Mouse (Mus musculus): ENCODE data around the gene Pip5k1b. TPM values are rescaled to one million over a fixed set of nuclear protein-coding genes. Genes with fewer than 3 reads are reported as not detected.

The Pip5k1b gene
- polyA plus RNA-seq, 1 experiment from 2014 or later, result 0.34 TPM

DNA sequence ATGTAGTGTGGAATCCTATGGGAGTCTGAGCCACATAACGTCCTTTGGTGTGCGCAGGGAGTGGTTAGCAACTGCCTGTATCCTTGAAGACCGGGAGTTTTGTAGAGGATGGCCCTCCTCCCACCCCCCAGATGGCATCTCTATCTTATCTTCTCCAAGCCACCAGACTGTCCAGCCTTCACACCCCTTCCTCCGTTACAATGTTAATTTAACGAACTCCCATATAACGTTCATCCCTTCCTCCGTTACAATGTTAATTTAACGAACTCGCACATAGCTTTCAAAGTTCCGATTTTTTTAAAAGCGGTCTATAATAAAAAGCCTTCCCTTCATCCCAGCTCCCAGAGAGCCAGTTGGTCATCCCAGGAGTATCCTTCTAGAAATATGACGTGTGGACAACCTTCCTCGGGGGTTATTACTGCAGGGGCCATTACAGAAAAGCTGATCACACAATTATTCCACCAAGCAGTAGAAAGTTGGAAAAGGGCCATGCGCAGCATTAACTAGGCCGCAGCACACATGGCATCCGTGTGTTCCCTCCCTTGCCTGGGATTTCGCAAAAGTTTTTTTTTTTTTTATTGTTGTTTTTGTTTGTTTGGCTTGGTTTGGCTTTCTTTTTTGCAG lies 13.9 kb downstream of the Pip5k1b start:
- H3K4me1 ChIP-seq, result peaks cover 7% of the 10 kb centered on the region; the same call in 1 of the 2 replicates
- 88% methylated on average over 17 of the region's 17 CpGs for WGBS
- no peak for ATAC-seq (ENCODE audit: insufficient number of reproducible peaks, insufficient read depth, low FRiP score, low TSS enrichment, low read depth)
- no peak overlapping the region for H3K4me2 ChIP-seq
- no peak overlapping the region for H3K9ac ChIP-seq
- H3K27me3 ChIP-seq, result no peaks in the 10 kb centered on the region
- no peak overlapping the region for H3K27ac ChIP-seq
- H3K36me3 ChIP-seq, result no peaks in the 10 kb centered on the region
- H3K4me3 ChIP-seq, result no peak overlapping the region
- H3K9me3 ChIP-seq, result no peaks in the 10 kb centered on the region

DNA sequence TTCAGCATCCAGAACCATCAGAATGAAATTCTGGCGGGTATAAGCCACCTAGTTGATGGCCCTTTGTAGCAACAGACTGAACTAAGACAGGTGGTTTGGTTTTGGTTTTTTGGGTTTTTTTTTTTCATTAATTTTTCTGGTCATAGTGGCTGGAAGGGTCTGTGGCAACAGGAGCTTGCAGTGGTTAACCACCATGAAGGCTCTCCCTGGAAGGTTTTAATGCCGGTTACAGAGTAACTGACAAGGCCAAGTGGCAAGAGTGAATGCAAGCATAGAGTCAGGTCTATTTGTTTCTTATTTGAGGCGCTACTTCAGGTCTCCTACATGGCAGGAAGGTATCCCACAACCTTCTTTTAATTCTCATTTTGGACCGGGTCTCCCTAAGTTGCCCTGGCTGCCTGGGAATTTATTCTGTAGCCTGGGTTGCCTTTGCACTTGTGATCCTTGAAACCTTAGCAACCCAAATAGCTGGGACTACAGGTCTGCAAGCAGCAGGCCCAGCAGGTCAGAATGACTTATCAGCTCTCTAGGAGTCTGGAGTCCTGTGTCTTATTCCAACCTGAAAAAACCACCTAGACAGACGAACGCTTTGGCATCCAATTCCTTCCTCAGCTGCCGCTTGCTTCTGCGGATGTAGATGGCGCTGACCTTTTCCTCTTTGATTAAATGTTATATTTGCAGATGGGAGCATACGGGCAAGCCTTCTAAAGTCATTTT lies 14.6 kb downstream of the Pip5k1b start:
- H3K36me3 ChIP-seq, result no peaks in the 10 kb centered on the region
- no peak overlapping the region for H3K9ac ChIP-seq
- no peak overlapping the region for H3K4me2 ChIP-seq
- H3K27ac ChIP-seq, result no peak overlapping the region
- peaks cover 12% of the 10 kb centered on the region for H3K4me1 ChIP-seq
- no peak for ATAC-seq (ENCODE audit: insufficient number of reproducible peaks, insufficient read depth, low FRiP score, low TSS enrichment, low read depth)
- no peaks in the 10 kb centered on the region for H3K9me3 ChIP-seq
- no peak overlapping the region for H3K4me3 ChIP-seq
- no peaks in the 10 kb centered on the region for H3K27me3 ChIP-seq
- WGBS, result 91% methylated on average over 10 of the region's 10 CpGs

DNA sequence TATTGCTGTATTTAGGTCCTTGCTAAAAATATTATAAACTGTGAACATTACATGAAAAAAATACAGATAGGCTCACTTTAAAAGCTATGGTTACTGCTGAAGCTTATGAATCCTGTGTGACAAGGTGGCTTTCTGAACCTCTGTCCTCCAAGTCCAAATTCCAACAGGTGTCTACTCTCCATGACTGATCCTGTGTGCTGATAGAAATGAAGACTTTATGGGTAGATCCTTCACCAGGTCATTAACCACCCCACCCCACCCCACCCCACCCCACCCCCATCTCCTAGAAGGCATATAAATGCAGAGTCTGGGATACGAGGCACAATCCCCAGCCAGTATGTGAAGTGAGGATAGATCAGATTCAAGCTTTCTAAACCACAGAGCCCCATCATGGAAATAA lies 16.6 kb downstream of the Pip5k1b start:
- no peaks in the 10 kb centered on the region for H3K9me3 ChIP-seq
- H3K9ac ChIP-seq, result no peak overlapping the region
- H3K4me3 ChIP-seq, result no peak overlapping the region
- no peak overlapping the region for H3K4me2 ChIP-seq
- H3K36me3 ChIP-seq, result no peaks in the 10 kb centered on the region
- WGBS, result 78% methylated on average over 1 of the region's 1 CpGs
- no peak for ATAC-seq (ENCODE audit: insufficient number of reproducible peaks, insufficient read depth, low FRiP score, low TSS enrichment, low read depth)
- no peaks in the 10 kb centered on the region for H3K27me3 ChIP-seq
- H3K4me1 ChIP-seq, result peaks cover 12% of the 10 kb centered on the region
- H3K27ac ChIP-seq, result no peak overlapping the region

DNA sequence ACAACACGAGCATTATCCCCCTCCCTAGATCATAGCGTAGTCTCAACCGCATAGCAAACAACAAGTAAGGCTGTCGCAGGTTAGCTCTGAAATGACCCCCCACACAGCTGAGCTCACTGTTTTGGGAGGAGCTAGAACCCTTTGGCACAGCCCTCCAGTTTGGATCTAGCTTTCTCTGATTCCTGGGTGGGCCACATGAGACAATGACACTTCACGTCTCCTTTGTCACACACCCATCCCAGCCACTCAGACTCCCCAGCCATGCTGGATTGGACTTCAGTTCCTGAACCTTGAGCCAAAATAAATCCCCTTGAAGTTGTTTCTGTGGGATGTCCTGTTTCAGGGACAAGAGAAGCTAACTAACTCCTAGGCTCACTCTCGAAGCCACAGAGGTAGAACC lies 17.5 kb downstream of the Pip5k1b start:
- ATAC-seq (ENCODE audit: insufficient number of reproducible peaks, insufficient read depth, low FRiP score, low TSS enrichment, low read depth), result no peak
- no peak overlapping the region for H3K27ac ChIP-seq
- no peak overlapping the region for H3K4me2 ChIP-seq
- 84% methylated on average over 6 of the region's 6 CpGs for WGBS
- no peak overlapping the region for H3K9ac ChIP-seq
- H3K4me1 ChIP-seq, result peaks cover 12% of the 10 kb centered on the region
- H3K9me3 ChIP-seq, result no peaks in the 10 kb centered on the region
- H3K36me3 ChIP-seq, result no peaks in the 10 kb centered on the region
- H3K27me3 ChIP-seq, result no peaks in the 10 kb centered on the region
- H3K4me3 ChIP-seq, result no peak overlapping the region

DNA sequence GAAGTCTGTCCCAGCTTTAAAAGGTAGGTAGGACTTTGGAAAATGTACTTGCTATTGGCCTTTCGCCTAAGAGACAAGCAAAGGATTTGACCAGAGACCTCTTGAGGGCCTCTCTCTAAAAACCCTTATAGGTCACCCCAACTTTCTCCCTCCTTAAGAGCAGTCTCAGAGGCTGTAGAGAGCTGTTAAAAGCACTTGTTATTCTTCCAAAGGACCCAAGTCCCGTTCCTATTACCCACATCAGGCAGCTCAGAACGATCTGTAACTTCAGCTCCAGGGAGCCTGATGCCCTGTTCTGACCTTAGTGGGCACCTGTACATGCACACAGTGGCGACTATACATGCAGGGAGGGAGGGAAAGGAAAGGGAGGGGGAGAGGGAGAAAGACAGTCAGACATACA lies 18.0 kb downstream of the Pip5k1b start:
- Histone ChIP-seq H3K4me3 (no peak overlapping the region), H3K27me3 (no peaks in the 10 kb centered on the region), H3K4me2 (no peak overlapping the region), H3K27ac (no peak overlapping the region), H3K36me3 (no peaks in the 10 kb centered on the region), H3K4me1 (peaks cover 12% of the 10 kb centered on the region), H3K9ac (no peak overlapping the region), H3K9me3 (no peaks in the 10 kb centered on the region)
- WGBS, result 77% methylated on average over 4 of the region's 4 CpGs
- no peak for ATAC-seq (ENCODE audit: insufficient number of reproducible peaks, insufficient read depth, low FRiP score, low TSS enrichment, low read depth)

DNA sequence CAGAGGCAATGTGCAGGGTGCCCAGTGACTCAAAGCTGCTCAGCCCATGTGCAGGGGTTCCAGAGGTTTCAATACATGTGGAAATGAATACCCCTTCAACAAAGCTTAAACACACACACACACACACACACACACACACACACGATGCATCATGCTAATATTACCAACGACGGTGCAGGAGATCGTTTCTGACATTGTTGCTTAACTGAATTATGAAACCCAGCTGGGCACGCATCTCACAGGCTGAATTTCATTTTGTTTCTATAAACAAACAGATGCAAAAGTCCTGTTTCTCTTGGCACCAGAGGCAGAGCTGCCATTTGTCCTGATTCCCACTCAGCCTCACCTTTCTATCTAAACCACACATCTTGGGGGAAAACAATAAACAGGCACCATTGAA lies 18.8 kb downstream of the Pip5k1b start:
- no peak for ATAC-seq (ENCODE audit: insufficient number of reproducible peaks, insufficient read depth, low FRiP score, low TSS enrichment, low read depth)
- 37% methylated on average over 5 of the region's 5 CpGs for WGBS
- Histone ChIP-seq H3K4me3 (no peak overlapping the region), H3K36me3 (no peaks in the 10 kb centered on the region), H3K27ac (no peak overlapping the region), H3K4me2 (no peak overlapping the region), H3K9ac (no peak overlapping the region), H3K4me1 (peaks cover 12% of the 10 kb centered on the region), H3K9me3 (no peaks in the 10 kb centered on the region), H3K27me3 (no peaks in the 10 kb centered on the region)

DNA sequence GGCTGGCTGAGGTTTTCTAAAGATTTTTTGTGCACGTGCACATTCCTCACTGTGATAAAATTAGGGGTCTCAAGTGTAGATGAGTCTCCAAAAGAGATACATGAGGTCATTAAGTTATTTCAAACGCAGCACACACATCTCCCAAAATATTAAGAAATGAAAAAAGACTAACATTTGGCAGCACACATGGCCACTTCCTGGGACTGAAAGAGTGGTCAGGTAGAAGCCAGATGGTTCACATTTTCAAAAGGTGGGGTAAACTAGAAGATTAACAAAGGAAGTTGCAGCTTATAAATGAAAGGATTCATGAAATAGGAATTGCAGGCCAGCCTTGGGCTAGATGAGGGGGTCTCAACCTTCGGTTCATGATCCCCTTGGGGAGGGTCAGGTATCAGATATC lies 19.4 kb downstream of the Pip5k1b start:
- no peak overlapping the region for H3K4me3 ChIP-seq
- no peaks in the 10 kb centered on the region for H3K36me3 ChIP-seq
- H3K27me3 ChIP-seq, result no peaks in the 10 kb centered on the region
- 59% methylated on average over 3 of the region's 3 CpGs for WGBS
- H3K4me2 ChIP-seq, result no peak overlapping the region
- no peak overlapping the region for H3K27ac ChIP-seq
- peaks cover 12% of the 10 kb centered on the region for H3K4me1 ChIP-seq
- ATAC-seq (ENCODE audit: insufficient number of reproducible peaks, insufficient read depth, low FRiP score, low TSS enrichment, low read depth), result no peak
- no peaks in the 10 kb centered on the region for H3K9me3 ChIP-seq
- H3K9ac ChIP-seq, result no peak overlapping the region

DNA sequence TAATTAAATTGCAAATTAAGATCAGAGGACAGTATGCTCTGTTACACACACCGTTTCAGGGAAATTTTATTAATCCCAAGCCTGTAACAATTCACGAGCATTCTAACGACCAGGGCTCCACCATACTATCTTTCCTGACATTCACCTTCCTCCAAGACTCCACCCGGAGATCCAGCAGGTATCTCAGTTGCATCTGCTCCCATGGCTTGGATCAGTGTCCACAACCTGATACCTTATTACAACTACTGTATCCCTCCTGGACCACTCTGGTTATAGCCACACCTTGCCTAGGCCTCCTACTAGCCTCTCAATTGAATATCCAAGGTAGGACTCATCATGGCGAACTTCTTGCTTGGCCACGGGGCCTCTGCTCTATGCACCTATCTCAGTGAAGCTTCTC lies 20.5 kb downstream of the Pip5k1b start:
- no peak overlapping the region for H3K4me2 ChIP-seq
- no peak for ATAC-seq (ENCODE audit: insufficient number of reproducible peaks, insufficient read depth, low FRiP score, low TSS enrichment, low read depth)
- WGBS, result 84% methylated on average over 6 of the region's 6 CpGs
- H3K27me3 ChIP-seq, result no peaks in the 10 kb centered on the region
- H3K9ac ChIP-seq, result no peak overlapping the region
- H3K36me3 ChIP-seq, result no peaks in the 10 kb centered on the region
- no peak overlapping the region for H3K27ac ChIP-seq
- H3K4me1 ChIP-seq, result peaks cover 12% of the 10 kb centered on the region
- H3K9me3 ChIP-seq, result no peaks in the 10 kb centered on the region
- no peak overlapping the region for H3K4me3 ChIP-seq

DNA sequence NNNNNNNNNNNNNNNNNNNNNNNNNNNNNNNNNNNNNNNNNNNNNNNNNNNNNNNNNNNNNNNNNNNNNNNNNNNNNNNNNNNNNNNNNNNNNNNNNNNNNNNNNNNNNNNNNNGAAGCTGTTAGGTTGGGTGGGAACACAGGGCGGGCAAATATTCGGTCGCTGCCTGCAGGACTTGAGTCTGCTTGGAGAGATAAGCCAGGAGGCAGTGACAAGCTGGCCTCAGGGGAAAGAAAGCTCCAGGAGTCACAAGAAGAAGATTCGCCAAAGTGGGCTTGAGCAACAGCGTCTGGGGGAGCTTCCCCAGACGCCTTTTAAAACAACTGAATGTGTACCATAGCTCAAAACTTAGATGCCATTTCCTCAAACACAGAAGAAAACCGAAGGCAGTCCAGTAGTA lies 20.9 kb downstream of the Pip5k1b start:
- no peaks in the 10 kb centered on the region for H3K9me3 ChIP-seq
- no peak overlapping the region for H3K27ac ChIP-seq
- 82% methylated on average over 7 of the region's 7 CpGs for WGBS
- no peak overlapping the region for H3K9ac ChIP-seq
- H3K27me3 ChIP-seq, result no peaks in the 10 kb centered on the region
- H3K36me3 ChIP-seq, result no peaks in the 10 kb centered on the region
- H3K4me1 ChIP-seq, result peaks cover 12% of the 10 kb centered on the region
- no peak overlapping the region for H3K4me3 ChIP-seq
- ATAC-seq (ENCODE audit: insufficient number of reproducible peaks, insufficient read depth, low FRiP score, low TSS enrichment, low read depth), result no peak
- H3K4me2 ChIP-seq, result no peak overlapping the region

DNA sequence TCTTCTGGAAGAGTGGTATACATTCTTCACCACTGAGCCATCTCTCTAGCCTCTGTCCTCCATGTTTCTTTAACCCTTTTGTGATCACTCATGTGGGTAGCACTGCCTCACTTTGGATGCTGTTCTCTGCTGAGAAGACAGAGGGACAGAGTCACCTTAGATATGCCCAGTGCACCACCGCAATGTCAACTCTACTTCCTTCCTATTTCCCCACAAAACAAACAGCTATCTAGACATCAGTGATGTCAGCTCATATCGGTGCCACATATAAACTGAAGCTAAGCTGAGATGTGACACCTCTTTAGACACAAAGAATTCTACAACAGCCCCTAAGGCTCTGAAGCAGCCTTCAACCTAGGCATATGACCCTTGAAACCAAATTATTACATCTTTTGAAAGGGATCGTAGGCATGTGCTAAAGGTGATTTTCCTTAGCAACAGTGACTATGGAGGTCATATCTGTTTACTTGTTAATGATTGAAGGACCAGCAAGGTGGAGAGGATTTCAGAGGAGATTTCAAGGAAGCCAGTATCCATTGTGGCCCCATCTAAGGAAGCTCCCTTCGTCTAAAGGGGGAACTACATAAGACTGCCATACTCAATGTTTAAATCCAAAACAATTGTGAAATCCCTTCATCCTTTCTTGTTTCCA lies 26.6 kb downstream of the Pip5k1b start:
- no peak overlapping the region for H3K4me3 ChIP-seq
- H3K4me1 ChIP-seq, result no peaks in the 10 kb centered on the region
- WGBS, result 84% methylated on average over 4 of the region's 4 CpGs
- no peaks in the 10 kb centered on the region for H3K27me3 ChIP-seq
- no peak overlapping the region for H3K27ac ChIP-seq
- no peaks in the 10 kb centered on the region for H3K36me3 ChIP-seq
- no peak overlapping the region for H3K4me2 ChIP-seq
- no peak for ATAC-seq (ENCODE audit: insufficient number of reproducible peaks, insufficient read depth, low FRiP score, low TSS enrichment, low read depth)
- H3K9ac ChIP-seq, result no peak overlapping the region
- H3K9me3 ChIP-seq, result no peaks in the 10 kb centered on the region

DNA sequence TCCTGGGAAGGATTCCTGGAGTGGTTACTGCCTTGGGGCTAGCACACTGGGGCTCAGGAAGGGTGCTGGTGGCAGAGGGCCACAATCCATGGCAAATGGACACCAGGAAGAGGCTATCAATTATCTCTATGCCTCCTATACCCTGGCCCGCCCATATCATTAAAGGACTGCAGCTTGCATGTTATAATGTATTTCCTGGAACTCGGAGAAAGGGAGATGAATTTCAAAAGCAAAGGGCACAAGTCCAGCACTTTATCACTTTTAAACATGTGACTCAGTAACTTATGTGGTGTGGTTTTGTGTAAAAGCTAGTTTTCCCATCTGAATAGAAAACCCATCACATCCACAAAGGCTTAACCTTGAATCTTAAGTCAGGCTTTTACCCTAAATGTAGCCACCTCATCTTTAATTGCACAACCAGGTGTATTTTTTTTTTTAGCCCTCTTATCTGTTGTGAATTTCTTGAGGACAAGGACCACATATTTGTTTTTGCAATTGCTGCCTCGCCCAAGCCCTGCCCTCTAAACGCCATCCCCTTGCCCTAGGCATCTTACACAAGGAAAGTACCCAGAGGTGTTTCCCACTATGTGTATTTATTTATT lies 27.4 kb downstream of the Pip5k1b start:
- H3K36me3 ChIP-seq, result no peaks in the 10 kb centered on the region
- 82% methylated on average over 4 of the region's 4 CpGs for WGBS
- H3K9me3 ChIP-seq, result no peaks in the 10 kb centered on the region
- no peak overlapping the region for H3K4me2 ChIP-seq
- H3K4me1 ChIP-seq, result no peaks in the 10 kb centered on the region
- no peaks in the 10 kb centered on the region for H3K27me3 ChIP-seq
- ATAC-seq (ENCODE audit: insufficient number of reproducible peaks, insufficient read depth, low FRiP score, low TSS enrichment, low read depth), result no peak
- H3K27ac ChIP-seq, result no peak overlapping the region
- H3K9ac ChIP-seq, result no peak overlapping the region
- no peak overlapping the region for H3K4me3 ChIP-seq

DNA sequence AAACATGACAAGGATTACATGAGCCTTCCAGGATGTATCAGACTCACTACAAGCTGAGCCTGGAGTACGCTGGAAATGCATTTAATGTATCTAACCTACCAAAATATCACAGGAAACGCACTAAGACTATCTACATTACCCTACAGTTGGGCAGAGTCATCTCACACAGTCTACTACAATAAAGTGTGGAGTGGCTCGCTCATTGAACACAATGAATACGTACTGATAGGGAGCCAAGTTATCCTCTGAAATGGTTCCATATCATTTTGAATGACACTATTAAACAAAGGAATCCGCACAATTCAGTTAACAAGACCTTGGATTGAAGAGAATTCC lies 28.1 kb downstream of the Pip5k1b start:
- Histone ChIP-seq H3K9me3 (no peaks in the 10 kb centered on the region), H3K27ac (no peak overlapping the region), H3K4me3 (no peak overlapping the region), H3K4me2 (no peak overlapping the region), H3K9ac (no peak overlapping the region), H3K4me1 (no peaks in the 10 kb centered on the region), H3K36me3 (no peaks in the 10 kb centered on the region), H3K27me3 (no peaks in the 10 kb centered on the region)
- WGBS, result 94% methylated on average over 5 of the region's 5 CpGs
- ATAC-seq (ENCODE audit: insufficient number of reproducible peaks, insufficient read depth, low FRiP score, low TSS enrichment, low read depth), result no peak
